Mouse (Mus musculus) neural tube, embryonic 13.5 days (tissue): ENCODE measurements around the gene Aldoart2. TPM values are rescaled to one million over a fixed set of nuclear protein-coding genes. Genes with fewer than 3 reads are reported as not detected.
"Not testable (repeated sequence)": the region's sequence is repeated elsewhere in the genome, so short reads cannot be mapped to it uniquely, and the experiment has no call there.

Source experiments
- ATAC-seq: fragments of 200-750 bp; cut with Nextera tagmentation; 2 replicates; pipeline ENCODE4 v1.8.0; 2017; ENCODE audit warnings: low read depth, mild to moderate bottlenecking, moderate TSS enrichment, moderate library complexity
- H3K27ac ChIP-seq: fragments of 300-500 bp; sonication (generic); replicated peaks from 2 replicates; pipeline ENCODE4 v1.5.1; 2015; ENCODE audit warnings: moderate library complexity, mild to moderate bottlenecking, inconsistent platforms
- H3K27me3 ChIP-seq: fragments of 300-500 bp; sonication (generic); 2 replicates; pipeline ENCODE4 v1.6.1; 2015; ENCODE audit warnings: mild to moderate bottlenecking, inconsistent platforms
- H3K36me3 ChIP-seq: fragments of 300-500 bp; sonication (generic); 2 replicates; pipeline ENCODE4 v1.6.1; 2015; ENCODE audit warnings: mild to moderate bottlenecking, inconsistent platforms
- H3K4me1 ChIP-seq: fragments of 300-500 bp; sonication (generic); replicated peaks from 2 replicates; pipeline ENCODE4 v1.6.1; 2015; ENCODE audit warnings: inconsistent platforms
- H3K4me2 ChIP-seq: fragments of 300-500 bp; sonication (generic); 2 replicates; pipeline ENCODE4 v1.6.1; 2015; ENCODE audit warnings: inconsistent platforms, mild to moderate bottlenecking, moderate library complexity
- H3K4me3 ChIP-seq: fragments of 300-500 bp; sonication (generic); 2 replicates; pipeline ENCODE4 v1.5.1; 2015; ENCODE audit warnings: mild to moderate bottlenecking, inconsistent platforms
- H3K9ac ChIP-seq: fragments of 300-500 bp; sonication (generic); 2 replicates; pipeline ENCODE4 v1.6.1; 2015; ENCODE audit warnings: moderate library complexity, mild to moderate bottlenecking, inconsistent platforms
- H3K9me3 ChIP-seq: fragments of 300-500 bp; sonication (generic); 2 replicates; pipeline ENCODE4 v1.6.1; 2016; ENCODE audit warnings: inconsistent platforms
- WGBS: fragments of 180-500 bp; shearing (Covaris S2); methylation state at CpG from one replicate; pipeline ENCODE4 v1.1.7; 2015; 5-methylcytosine and 5-hydroxymethylcytosine counted together
- polyA plus RNA-seq: library from polyadenylated mRNA; unstranded; fragments of >200 nt; fragmentation: Nextera tagmentation; extraction: Ambion mirVana; gene quantifications from 2 replicates; pipeline ENCODE4 v1.2.1, GENCODE M21; 2015

Aldoart2 gene
- 0.15 TPM in 1 of 2 replicates, not detected in the other for polyA plus RNA-seq

GRCm38 (mm10) chr12:55565206-55565605 is at the start of gene Aldoart2:
Gene Aldoart2, plus strand, starts transcription at chr12:55565239.
- ATAC-seq: no peak
- H3K36me3 ChIP-seq: no peaks in the 10 kb centered on the region
- peaks cover 3% of the 10 kb centered on the region; the same call in 1 of the 2 replicates for H3K4me1 ChIP-seq
- H3K9ac ChIP-seq: no peak within 1 kb of the TSS
- H3K27me3 ChIP-seq: no peaks in the 10 kb centered on the region
- 94% methylated on average over 19 of the region's 19 CpGs for WGBS
- no peak within 1 kb of the TSS for H3K27ac ChIP-seq
- H3K9me3 ChIP-seq: no peaks in the 10 kb centered on the region
- H3K4me2 ChIP-seq: no peak within 1 kb of the TSS
- H3K4me3 ChIP-seq: no peak within 1 kb of the TSS

GRCm38 (mm10) chr12:55518061-55518738 is 46.8 kb upstream of the Aldoart2 start:
- peak; percentile 70 for ATAC-seq
- Histone ChIP-seq H3K9ac (no peak overlapping the region), H3K36me3 (no peaks in the 10 kb centered on the region), H3K4me2 (peak overlapping the region; percentile 15), H3K4me1 (no peaks in the 10 kb centered on the region), H3K4me3 (no peak overlapping the region), H3K9me3 (no peaks in the 10 kb centered on the region), H3K27ac (no peak overlapping the region), H3K27me3 (no peaks in the 10 kb centered on the region)
- WGBS: 28% methylated on average over 15 of the region's 15 CpGs

- Histone ChIP-seq H3K27ac (peak overlapping the region; percentile 29; the same call in 1 of the 2 replicates), H3K4me1 (peaks cover 11% of the 10 kb centered on the region; the same call in 1 of the 2 replicates), H3K9me3 (no peaks in the 10 kb centered on the region), H3K27me3 (no peaks in the 10 kb centered on the region), H3K4me3 (no peak overlapping the region), H3K36me3 (no peaks in the 10 kb centered on the region), H3K4me2 (no peak overlapping the region), H3K9ac (peak overlapping the region; percentile 9; the same call in 1 of the 2 replicates)
- ATAC-seq: peak; percentile 62; the same call in 1 of the 2 replicates
- WGBS: 55% methylated on average over 15 of the region's 15 CpGs
Measured at GRCm38 (mm10) chr12:55526983-55527752, 37.9 kb upstream of the Aldoart2 start.

- H3K9ac ChIP-seq: no peak overlapping the region
- peaks cover 36% of the 10 kb centered on the region for H3K27me3 ChIP-seq
- H3K36me3 ChIP-seq: no peaks in the 10 kb centered on the region
- ATAC-seq: peak; percentile 59; the same call in 1 of the 2 replicates
- H3K9me3 ChIP-seq: no peaks in the 10 kb centered on the region
- peaks cover 27% of the 10 kb centered on the region for H3K4me1 ChIP-seq
- H3K4me3 ChIP-seq: no peak overlapping the region
- no peak overlapping the region for H3K27ac ChIP-seq
- WGBS: 6% methylated on average over 14 of the region's 14 CpGs
- H3K4me2 ChIP-seq: peak overlapping the region; percentile 43
Measured at GRCm38 (mm10) chr12:55536537-55537135, 28.4 kb upstream of the Aldoart2 start.

GRCm38 (mm10) chr12:55537742-55538141 is 27.3 kb upstream of the Aldoart2 start:
- peak; percentile 45; the same call in 1 of the 2 replicates for ATAC-seq
- no peak overlapping the region for H3K27ac ChIP-seq
- no peak overlapping the region for H3K9ac ChIP-seq
- no peaks in the 10 kb centered on the region for H3K9me3 ChIP-seq
- WGBS: 18% methylated on average over 7 of the region's 7 CpGs
- peaks cover 33% of the 10 kb centered on the region for H3K27me3 ChIP-seq
- H3K4me2 ChIP-seq: no peak overlapping the region
- H3K4me1 ChIP-seq: peaks cover 27% of the 10 kb centered on the region
- no peak overlapping the region for H3K4me3 ChIP-seq
- no peaks in the 10 kb centered on the region for H3K36me3 ChIP-seq

GRCm38 (mm10) chr12:55538328-55538971 is 26.6 kb upstream of the Aldoart2 start:
- no peaks in the 10 kb centered on the region for H3K9me3 ChIP-seq
- no peak overlapping the region for H3K4me2 ChIP-seq
- H3K36me3 ChIP-seq: no peaks in the 10 kb centered on the region
- peak; percentile 88 for ATAC-seq
- H3K4me1 ChIP-seq: peaks cover 27% of the 10 kb centered on the region
- H3K27ac ChIP-seq: no peak overlapping the region
- peak overlapping the region; percentile 13; the same call in 1 of the 2 replicates for H3K9ac ChIP-seq
- peaks cover 28% of the 10 kb centered on the region for H3K27me3 ChIP-seq
- 78% methylated on average over 1 of the region's 1 CpGs for WGBS
- H3K4me3 ChIP-seq: no peak overlapping the region

GRCm38 (mm10) chr12:55539157-55539556 is 25.9 kb upstream of the Aldoart2 start:
- Histone ChIP-seq H3K27ac (no peak overlapping the region), H3K4me3 (no peak overlapping the region), H3K9me3 (no peaks in the 10 kb centered on the region), H3K36me3 (no peaks in the 10 kb centered on the region), H3K9ac (no peak overlapping the region; the same call in 1 of the 2 replicates), H3K4me2 (no peak overlapping the region), H3K27me3 (peaks cover 27% of the 10 kb centered on the region), H3K4me1 (peaks cover 27% of the 10 kb centered on the region)
- 48% methylated on average over 8 of the region's 8 CpGs for WGBS
- no peak for ATAC-seq

- ATAC-seq, H3K27ac ChIP-seq, H3K9me3 ChIP-seq, H3K36me3 ChIP-seq, H3K4me3 ChIP-seq, H3K27me3 ChIP-seq, H3K9ac ChIP-seq, H3K4me2 ChIP-seq, H3K4me1 ChIP-seq: not testable (repeated sequence)
- 81% methylated on average over 6 of the region's 6 CpGs for WGBS
Measured at GRCm38 (mm10) chr12:55554901-55555300, 10.1 kb upstream of the Aldoart2 start.

GRCm38 (mm10) chr12:55557866-55558265 is 7.2 kb upstream of the Aldoart2 start:
- Histone ChIP-seq H3K36me3 (no peaks in the 10 kb centered on the region), H3K27me3 (no peaks in the 10 kb centered on the region), H3K9ac (no peak overlapping the region), H3K9me3 (no peaks in the 10 kb centered on the region), H3K4me3 (no peak overlapping the region), H3K27ac (no peak overlapping the region), H3K4me2 (no peak overlapping the region), H3K4me1 (peaks cover 6% of the 10 kb centered on the region; the same call in 1 of the 2 replicates)
- 83% methylated on average over 6 of the region's 6 CpGs for WGBS
- no peak for ATAC-seq

- no peaks in the 10 kb centered on the region for H3K36me3 ChIP-seq
- H3K4me2 ChIP-seq: no peak overlapping the region
- H3K4me3 ChIP-seq: no peak overlapping the region
- no peak overlapping the region for H3K27ac ChIP-seq
- 88% methylated on average over 12 of the region's 12 CpGs for WGBS
- no peaks in the 10 kb centered on the region for H3K9me3 ChIP-seq
- no peaks in the 10 kb centered on the region for H3K27me3 ChIP-seq
- peaks cover 6% of the 10 kb centered on the region; the same call in 1 of the 2 replicates for H3K4me1 ChIP-seq
- H3K9ac ChIP-seq: no peak overlapping the region
- ATAC-seq: no peak
Measured at GRCm38 (mm10) chr12:55559184-55559855, 5.7 kb upstream of the Aldoart2 start.

GRCm38 (mm10) chr12:55560025-55560690 is 4.9 kb upstream of the Aldoart2 start:
- Histone ChIP-seq H3K27ac (no peak overlapping the region), H3K9ac (peak overlapping the region; percentile 54; the same call in 1 of the 2 replicates), H3K9me3 (no peaks in the 10 kb centered on the region), H3K36me3 (no peaks in the 10 kb centered on the region), H3K4me2 (peak overlapping the region; percentile 51), H3K27me3 (no peaks in the 10 kb centered on the region), H3K4me1 (peaks cover 6% of the 10 kb centered on the region; the same call in 1 of the 2 replicates), H3K4me3 (peak overlapping the region; percentile 26)
- WGBS: 17% methylated on average over 19 of the region's 19 CpGs
- no peak for ATAC-seq
